Mouse (Mus musculus): Measurements from ENCODE around the gene Nol11.

DNA sequence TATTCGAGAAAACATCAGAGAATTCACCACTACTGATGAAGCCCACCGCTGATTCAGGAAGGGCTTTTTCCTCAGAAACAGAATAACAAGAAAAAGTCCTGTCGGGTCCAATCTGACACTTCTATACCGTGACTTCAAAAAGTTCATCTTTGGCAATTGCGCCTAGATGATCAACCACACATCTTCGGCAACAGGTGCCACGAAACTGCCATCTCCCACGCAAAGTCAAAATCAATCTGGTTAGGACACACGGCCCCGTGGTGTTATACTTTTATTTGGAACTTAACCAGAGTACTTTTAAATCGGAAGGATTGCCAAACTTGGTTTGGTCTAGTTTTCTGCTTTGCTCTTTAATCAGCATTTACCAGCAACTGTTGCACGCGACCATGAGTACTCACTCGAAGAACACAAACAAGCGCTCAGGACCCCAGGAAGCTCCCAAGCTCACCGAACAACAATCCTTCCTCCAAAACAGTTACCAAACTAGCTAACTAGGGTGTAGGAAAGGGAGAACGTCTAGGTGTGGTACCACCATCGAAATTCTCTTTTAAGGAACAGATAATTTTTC is 58.9 kb downstream of the Nol11 start:
- TF ChIP-seq CTCF (IDR thresholded peaks at IDR 0.05; ENCODE audit: low read depth, low read length) (no peak), TAL1 (conservative IDR thresholded peaks at IDR 0.05; ENCODE audit: low read depth, low read length) (no peak), GATA1 (IDR thresholded peaks at IDR 0.05; ENCODE audit: borderline replicate concordance, low read length) (no peak), GATA2 (IDR thresholded peaks at IDR 0.05; ENCODE audit: borderline replicate concordance, low read depth, low read length) (no peak), POLR2AphosphoS5 (IDR thresholded peaks at IDR 0.05; ENCODE audit: insufficient replicate concordance, low read depth, low read length) (no peak)

Measured in G1E (cell line).